Mouse (Mus musculus): ENCODE results near the gene Arhgap32.

DNA sequence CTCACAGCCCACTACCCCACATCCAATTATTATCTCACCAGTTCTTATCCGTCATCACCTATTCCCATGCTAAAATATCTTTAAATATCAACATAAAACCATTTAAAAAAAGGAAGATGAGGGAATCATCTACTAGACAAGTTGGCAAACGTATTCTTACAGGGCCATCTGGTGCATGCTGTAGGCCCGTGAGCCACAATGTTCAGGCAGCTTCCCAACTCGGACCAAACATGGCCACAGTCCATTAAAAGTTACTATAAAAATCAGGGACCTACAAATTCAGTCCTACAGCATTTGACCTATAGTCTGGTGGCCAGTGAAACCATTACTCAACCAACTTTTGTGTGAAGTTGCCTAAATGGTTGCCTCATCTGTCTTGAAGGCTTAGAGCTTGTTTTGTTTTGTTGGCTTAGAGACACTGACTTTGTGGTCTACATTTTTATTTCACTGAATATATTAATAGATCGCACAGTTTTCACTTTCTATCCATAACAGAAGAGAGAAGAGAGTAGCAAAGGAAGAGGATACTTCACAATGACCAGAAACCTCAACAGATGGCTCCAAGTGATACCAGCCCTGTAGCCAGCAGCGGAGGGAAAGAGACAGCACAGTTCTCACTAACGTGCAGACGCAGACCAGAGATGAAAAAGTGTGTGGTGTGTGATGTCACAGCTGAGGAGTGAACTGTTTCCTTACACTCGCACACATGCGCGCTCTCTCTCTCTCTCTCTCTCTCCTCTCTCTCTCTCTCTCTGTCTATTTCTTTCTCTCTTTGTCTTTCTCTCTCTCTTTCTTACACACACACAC lies 34.1 kb downstream of the Arhgap32 start:
- no peak for TF ChIP-seq CTCF (IDR thresholded peaks at IDR 0.05; ENCODE audit: low read depth)
- no peak for TF ChIP-seq EP300 (IDR thresholded peaks at IDR 0.05; ENCODE audit: low read depth)

Measured in liver, embryonic 14.5 days (tissue).